Mouse (Mus musculus) forebrain, embryonic 12.5 days (tissue): ENCODE measurements at regions not wholly inside any gene's neighbourhood (a gene's known extent, or its start where the extent isn't known, plus 50 kb on each side); places are given as distances from the start of the nearest gene placed in this dataset.

ENCODE experiments used
- ATAC-seq: fragments of 200-750 bp; cut with Nextera tagmentation; 2 replicates; pipeline ENCODE4 v1.8.0; 2017; ENCODE audit warnings: moderate TSS enrichment; ENCODE audit not compliant: low FRiP score
- H3K27ac ChIP-seq: fragments of 300-500 bp; sonication (generic); 2 replicates; pipeline ENCODE4 v1.5.1; 2016; ENCODE audit warnings: mild to moderate bottlenecking
- H3K27me3 ChIP-seq: fragments of 300-500 bp; sonication (generic); 2 replicates; pipeline ENCODE4 v1.6.1; 2016; ENCODE audit warnings: mild to moderate bottlenecking
- H3K36me3 ChIP-seq: fragments of 300-500 bp; sonication (generic); replicated peaks from 2 replicates; pipeline ENCODE4 v1.6.1; 2016; ENCODE audit warnings: mild to moderate bottlenecking
- H3K4me1 ChIP-seq: fragments of 300-500 bp; sonication (generic); 2 replicates; pipeline ENCODE4 v1.6.1; 2016
- H3K4me2 ChIP-seq: fragments of 300-500 bp; sonication (generic); 2 replicates; pipeline ENCODE4 v1.6.1; 2016; ENCODE audit warnings: mild to moderate bottlenecking, moderate library complexity
- H3K4me3 ChIP-seq: fragments of 300-500 bp; sonication (generic); replicated peaks from 2 replicates; pipeline ENCODE4 v1.5.1; 2016; ENCODE audit warnings: mild to moderate bottlenecking
- H3K9ac ChIP-seq: fragments of 300-500 bp; sonication (generic); 2 replicates; pipeline ENCODE4 v1.6.1; 2016; ENCODE audit warnings: mild to moderate bottlenecking
- H3K9me3 ChIP-seq: fragments of 300-500 bp; sonication (generic); 2 replicates; pipeline ENCODE4 v1.6.1; 2016
- WGBS: fragments of 180-500 bp; shearing (Covaris S2); methylation state at CpG from one replicate; pipeline ENCODE4 v1.1.7; 2016; 5-methylcytosine and 5-hydroxymethylcytosine counted together

- Histone ChIP-seq H3K27ac (no peak overlapping the region), H3K9me3 (no peaks in the 10 kb centered on the region), H3K4me2 (no peak overlapping the region), H3K4me1 (no peaks in the 10 kb centered on the region), H3K9ac (no peak overlapping the region), H3K36me3 (no peaks in the 10 kb centered on the region), H3K27me3 (no peaks in the 10 kb centered on the region), H3K4me3 (no peak overlapping the region)
- 64% methylated on average over 3 of the region's 3 CpGs for WGBS
- no peak for ATAC-seq
These were observed 1050.3 kb downstream of the Slc16a7 start for GRCm38 (mm10) chr10:124338923-124339322.

- H3K27ac ChIP-seq = no peak overlapping the region
- no peak overlapping the region for H3K4me2 ChIP-seq
- WGBS = 76% methylated on average over 2 of the region's 2 CpGs
- no peak overlapping the region for H3K9ac ChIP-seq
- ATAC-seq = no peak
- H3K4me3 ChIP-seq = no peak overlapping the region
- no peaks in the 10 kb centered on the region for H3K36me3 ChIP-seq
- H3K4me1 ChIP-seq = no peaks in the 10 kb centered on the region
- no peaks in the 10 kb centered on the region for H3K9me3 ChIP-seq
- no peaks in the 10 kb centered on the region for H3K27me3 ChIP-seq
These were observed 1040.0 kb downstream of the Slc16a7 start for GRCm38 (mm10) chr10:124349300-124349699.

GRCm38 (mm10) chr10:124362795-124363194 lies 1026.5 kb downstream of the Slc16a7 start:
- Histone ChIP-seq H3K4me1 (no peaks in the 10 kb centered on the region), H3K4me2 (no peak overlapping the region), H3K27me3 (no peaks in the 10 kb centered on the region), H3K36me3 (no peaks in the 10 kb centered on the region), H3K9ac (no peak overlapping the region), H3K9me3 (no peaks in the 10 kb centered on the region), H3K4me3 (no peak overlapping the region), H3K27ac (no peak overlapping the region)
- ATAC-seq = no peak

GRCm38 (mm10) chr10:124370994-124371393 lies 1018.3 kb downstream of the Slc16a7 start:
- H3K36me3 ChIP-seq = no peaks in the 10 kb centered on the region
- no peak overlapping the region for H3K27ac ChIP-seq
- no peak for ATAC-seq
- H3K4me1 ChIP-seq = no peaks in the 10 kb centered on the region
- no peaks in the 10 kb centered on the region for H3K27me3 ChIP-seq
- no peak overlapping the region for H3K9ac ChIP-seq
- H3K4me3 ChIP-seq = no peak overlapping the region
- WGBS = 80% methylated on average over 2 of the region's 2 CpGs
- no peak overlapping the region for H3K4me2 ChIP-seq
- H3K9me3 ChIP-seq = no peaks in the 10 kb centered on the region

- H3K9ac ChIP-seq = no peak overlapping the region
- no peaks in the 10 kb centered on the region for H3K9me3 ChIP-seq
- no peak for ATAC-seq
- H3K27ac ChIP-seq = no peak overlapping the region
- WGBS = 65% methylated on average over 2 of the region's 2 CpGs
- H3K4me3 ChIP-seq = no peak overlapping the region
- H3K4me2 ChIP-seq = no peak overlapping the region
- no peaks in the 10 kb centered on the region for H3K36me3 ChIP-seq
- no peaks in the 10 kb centered on the region for H3K4me1 ChIP-seq
- no peaks in the 10 kb centered on the region for H3K27me3 ChIP-seq
These were observed 986.6 kb downstream of the Slc16a7 start for GRCm38 (mm10) chr10:124402647-124403046.

GRCm38 (mm10) chr10:124409633-124410032 lies 979.6 kb downstream of the Slc16a7 start:
- no peak overlapping the region for H3K4me2 ChIP-seq
- no peaks in the 10 kb centered on the region for H3K4me1 ChIP-seq
- H3K9me3 ChIP-seq = no peaks in the 10 kb centered on the region
- no peak overlapping the region for H3K4me3 ChIP-seq
- WGBS = 84% methylated on average over 2 of the region's 2 CpGs
- no peaks in the 10 kb centered on the region for H3K36me3 ChIP-seq
- ATAC-seq = no peak
- H3K27me3 ChIP-seq = no peaks in the 10 kb centered on the region
- H3K27ac ChIP-seq = no peak overlapping the region
- H3K9ac ChIP-seq = no peak overlapping the region

GRCm38 (mm10) chr10:124416531-124416930 lies 972.7 kb downstream of the Slc16a7 start:
- Histone ChIP-seq H3K9ac (no peak overlapping the region), H3K36me3 (no peaks in the 10 kb centered on the region), H3K27me3 (no peaks in the 10 kb centered on the region), H3K27ac (no peak overlapping the region), H3K9me3 (no peaks in the 10 kb centered on the region), H3K4me3 (no peak overlapping the region), H3K4me2 (no peak overlapping the region), H3K4me1 (no peaks in the 10 kb centered on the region)
- WGBS = 82% methylated on average over 6 of the region's 6 CpGs
- ATAC-seq = no peak

GRCm38 (mm10) chr10:124423418-124423817 lies 965.8 kb downstream of the Slc16a7 start:
- Histone ChIP-seq H3K27me3 (no peaks in the 10 kb centered on the region), H3K36me3 (no peaks in the 10 kb centered on the region), H3K27ac (no peak overlapping the region), H3K4me2 (no peak overlapping the region), H3K4me1 (no peaks in the 10 kb centered on the region), H3K9ac (no peak overlapping the region), H3K4me3 (no peak overlapping the region), H3K9me3 (no peaks in the 10 kb centered on the region)
- ATAC-seq = no peak
- WGBS = 67% methylated on average over 2 of the region's 2 CpGs
